ENCODE assay signal across 24 mouse cellular contexts in the genomic region with DNA sequence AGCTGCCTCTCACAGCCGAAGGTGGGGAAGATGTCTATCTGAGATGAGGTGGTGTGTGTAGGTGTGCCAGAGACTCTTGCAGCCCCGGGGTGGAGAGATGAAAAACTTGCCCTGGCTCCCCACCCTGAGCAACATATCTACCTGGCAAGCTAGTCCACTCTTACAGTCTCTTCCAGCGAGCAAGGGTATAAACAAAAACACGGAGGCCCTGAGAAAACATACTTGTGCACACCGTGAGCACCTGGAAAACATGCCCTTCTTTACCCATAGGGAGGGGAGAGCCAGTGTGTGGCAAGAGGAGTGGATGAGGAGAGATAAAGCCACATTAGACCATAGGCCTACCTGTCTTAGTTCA. TPM values are rescaled to one million over a fixed set of nuclear protein-coding genes. Genes with fewer than 3 reads are reported as not detected.
A peak's percentile ranks its signal among the peaks of the same experiment; 100 is the strongest.
DNase-seq lines count a peak whose midpoint lies in the region; ATAC-seq and TF ChIP-seq lines count a peak whose summit lies in the region.
"Had no signal": no experiment of that assay in that cellular context is flagged by ENCODE, and none has a peak within 500 bp of the region (broad histone marks: within the 10 kb centered on the region; RNA-seq: fewer than 3 reads in every experiment).

No protein-coding gene starts in this region.

- TF ChIP-seq RAD21 in CH12.LX (IDR thresholded peaks at IDR 0.05; ENCODE audit: low read depth, low read length): no peak

- no peak overlapping the region for H3K4me2 ChIP-seq in heart, embryonic 16.5 days (ENCODE audit: low read depth, low read length)
- no peak overlapping the region for H3K4me2 ChIP-seq in midbrain, embryonic 11.5 days
- peak overlapping the region; percentile 95 for H3K4me2 ChIP-seq in CH12.LX (ENCODE audit: insufficient read depth, low read depth, poor library complexity, severe bottlenecking)
- H3K4me2 ChIP-seq in neural tube, embryonic 13.5 days: 0 out of 2 replicates have a peak overlapping the region, but pooled peaks have one; percentile 4
- H3K4me2 ChIP-seq in kidney, embryonic 14.5 days (replicated peaks; ENCODE audit: low read depth, low read length): no peak overlapping the region
- H3K4me2 ChIP-seq: embryonic facial prominence, embryonic 15.5 days; heart, embryonic 11.5 days; heart, embryonic 15.5 days had no signal

- H3K4me3 ChIP-seq in heart, embryonic 16.5 days (ENCODE audit: low read length): no peak overlapping the region
- H3K4me3 ChIP-seq in midbrain, embryonic 11.5 days (ENCODE audit: low read depth, low read length): no peak overlapping the region
- H3K4me3 ChIP-seq in midbrain, embryonic 10.5 days: no peak overlapping the region
- peak overlapping the region in 1 of 3 experiments; percentile 37 for H3K4me3 ChIP-seq in CH12.LX (replicated peaks in 1 of 3; ENCODE audit: low read depth in 2 of 3, low read length in 2 of 3, poor library complexity in 1 of 3)
- H3K4me3 ChIP-seq in neural tube, embryonic 13.5 days: no peak overlapping the region
- H3K4me3 ChIP-seq in kidney, embryonic 14.5 days (ENCODE audit: low read length): no peak overlapping the region
- H3K4me3 ChIP-seq: embryonic facial prominence, embryonic 15.5 days; erythroblast, embryonic 14.5 days; forebrain, embryonic 10.5 days; heart, embryonic 15.5 days had no signal

- ATAC-seq in heart, embryonic 16.5 days (replicated peaks; ENCODE audit: extremely low read depth, insufficient read depth, low FRiP score): peak; percentile 56
- ATAC-seq in midbrain, embryonic 11.5 days (ENCODE audit: low FRiP score): no peak
- ATAC-seq in neural tube, embryonic 13.5 days (ENCODE audit: low read depth): no peak; the same call in 1 of the 2 replicates
- ATAC-seq in kidney, embryonic 14.5 days (ENCODE audit: low FRiP score, low TSS enrichment): no peak
- ATAC-seq: forebrain, embryonic 14.5 days; hindbrain, postnatal 0 days had no signal

- no peaks in the 10 kb centered on the region for H3K27me3 ChIP-seq in heart, embryonic 16.5 days (ENCODE audit: control insufficient read depth, insufficient read depth, low read length)
- H3K27me3 ChIP-seq in midbrain, embryonic 11.5 days (ENCODE audit: control insufficient read depth, insufficient read depth, low read length): no peaks in the 10 kb centered on the region
- H3K27me3 ChIP-seq in midbrain, embryonic 10.5 days (ENCODE audit: low read depth, poor library complexity, severe bottlenecking): no peaks in the 10 kb centered on the region
- no peaks in the 10 kb centered on the region for H3K27me3 ChIP-seq in CH12.LX (replicated peaks)
- no peaks in the 10 kb centered on the region for H3K27me3 ChIP-seq in neural tube, embryonic 13.5 days
- H3K27me3 ChIP-seq in kidney, embryonic 14.5 days (ENCODE audit: control insufficient read depth, insufficient read depth, low read length): no peaks in the 10 kb centered on the region
- H3K27me3 ChIP-seq: embryonic facial prominence, embryonic 15.5 days; heart, embryonic 15.5 days had no signal

- no peak overlapping the region for H3K27ac ChIP-seq in heart, embryonic 16.5 days (ENCODE audit: low read length)
- H3K27ac ChIP-seq in midbrain, embryonic 11.5 days (ENCODE audit: low read depth, low read length): no peak overlapping the region
- H3K27ac ChIP-seq in midbrain, embryonic 10.5 days (replicated peaks): no peak overlapping the region
- H3K27ac ChIP-seq in CH12.LX (ENCODE audit: insufficient read depth, low read depth): no peak overlapping the region
- no peak overlapping the region for H3K27ac ChIP-seq in neural tube, embryonic 13.5 days (replicated peaks)
- no peak overlapping the region for H3K27ac ChIP-seq in kidney, embryonic 14.5 days (ENCODE audit: low read depth, low read length)
- H3K27ac ChIP-seq: embryonic facial prominence, embryonic 15.5 days; forebrain, embryonic 10.5 days; heart, embryonic 15.5 days; hindbrain, postnatal 0 days had no signal

- peaks cover 37% of the 10 kb centered on the region for H3K4me1 ChIP-seq in heart, embryonic 16.5 days (ENCODE audit: control insufficient read depth, insufficient read depth, low read length)
- peaks cover 3% of the 10 kb centered on the region; the same call in 1 of the 2 replicates for H3K4me1 ChIP-seq in midbrain, embryonic 11.5 days (ENCODE audit: control insufficient read depth, insufficient read depth, low read length)
- peaks cover 36% of the 10 kb centered on the region for H3K4me1 ChIP-seq in midbrain, embryonic 10.5 days
- H3K4me1 ChIP-seq in CH12.LX (ENCODE audit: control insufficient read depth in 1 of 2, insufficient read depth in 2 of 2): peaks cover 4 to 71% of the 10 kb centered on the region in 2 experiments
- H3K4me1 ChIP-seq in neural tube, embryonic 13.5 days (replicated peaks): peaks cover 89% of the 10 kb centered on the region
- peaks cover 8% of the 10 kb centered on the region; the same call in 1 of the 2 replicates for H3K4me1 ChIP-seq in kidney, embryonic 14.5 days (ENCODE audit: control insufficient read depth, insufficient read depth, low read length)

- 78% methylated on average over 5 of the region's 5 CpGs for WGBS in heart, embryonic 16.5 days
- 91% methylated on average over 5 of the region's 5 CpGs for WGBS in midbrain, embryonic 11.5 days
- WGBS in midbrain, embryonic 10.5 days: 88% methylated on average over 5 of the region's 5 CpGs
- 93% methylated on average over 5 of the region's 5 CpGs for WGBS in neural tube, embryonic 13.5 days
- 88% methylated on average over 5 of the region's 5 CpGs for whole genome bisulfite sequencing in kidney, embryonic 14.5 days

- peaks cover 13% of the 10 kb centered on the region for H3K79me2 ChIP-seq in CH12.LX (replicated peaks; ENCODE audit: control insufficient read depth, extremely low read depth, insufficient read depth, poor library complexity, severe bottlenecking)

- in situ Hi-C loops in CH12.LX (cut with MboI; ENCODE audit: low pct_ligation_motif_present, low pct_unique_long_range_greater_than_20kb, low sequenced_read_pairs): loop anchor here (25.0 kb wide), 1 partner anchor 1095 kb away; no protein-coding TSS in a partner anchor

- H3K9me3 ChIP-seq in heart, embryonic 16.5 days (replicated peaks; ENCODE audit: control insufficient read depth, low read length): no peaks in the 10 kb centered on the region
- H3K9me3 ChIP-seq in midbrain, embryonic 11.5 days (ENCODE audit: control insufficient read depth, low read length): no peaks in the 10 kb centered on the region
- no peaks in the 10 kb centered on the region for H3K9me3 ChIP-seq in midbrain, embryonic 10.5 days (replicated peaks)
- no peaks in the 10 kb centered on the region for H3K9me3 ChIP-seq in CH12.LX (replicated peaks; ENCODE audit: low read length)
- no peaks in the 10 kb centered on the region for H3K9me3 ChIP-seq in neural tube, embryonic 13.5 days
- no peaks in the 10 kb centered on the region for H3K9me3 ChIP-seq in kidney, embryonic 14.5 days (ENCODE audit: control insufficient read depth, low read length)
- H3K9me3 ChIP-seq: embryonic facial prominence, embryonic 15.5 days; forebrain, embryonic 10.5 days; G1E; heart, embryonic 15.5 days had no signal

- intact Hi-C loops in heart, postnatal 36 days (cut with DNase I): no loop called here

- no peak for DNase-seq in heart, postnatal 36 days
- peak; percentile 51 for DNase-seq in midbrain, embryonic 11.5 days (ENCODE audit: low spot score, missing footprints)
- no peak for DNase-seq in midbrain, embryonic 10.5 days (ENCODE audit: low spot score)
- DNase-seq in CH12.LX (ENCODE audit: extremely low read depth): no peak
- no peak for DNase-seq in retina, embryonic 14.5 days (ENCODE audit: low spot score)
- DNase-seq: adrenal gland, adult 8-10 months; adrenal gland, postnatal 36 days; cerebellum, adult 2 months; cerebellum, postnatal 14 days; embryo, embryonic 11 days; gastrocnemius, postnatal 36 days; heart, adult 18-20 months had no signal

- dilution Hi-C loops in CH12.LX (cut with MboI; ENCODE audit: extremely low pct_ligation_motif_present, extremely low pct_unique_long_range_greater_than_20kb, low sequenced_read_pairs): no loop called here

- no peak for TF ChIP-seq POLR2A in CH12.LX (IDR thresholded peaks at IDR 0.05; ENCODE audit: low read depth, low read length)

- TF ChIP-seq EP300 in CH12.LX (IDR thresholded peaks at IDR 0.05; ENCODE audit: low read length): no peak

- TF ChIP-seq CTCF in CH12.LX (conservative IDR thresholded peaks at IDR 0.05 in 1 of 2, IDR thresholded peaks at IDR 0.05 in 1 of 2; ENCODE audit: low read depth in 2 of 2, low read length in 2 of 2): no peak

- peaks cover 5% of the 10 kb centered on the region for H3K36me3 ChIP-seq in heart, embryonic 16.5 days (ENCODE audit: control insufficient read depth, insufficient read depth)
- H3K36me3 ChIP-seq in midbrain, embryonic 11.5 days (ENCODE audit: control insufficient read depth, insufficient read depth, low read length): peaks cover 6% of the 10 kb centered on the region; the same call in 1 of the 2 replicates
- H3K36me3 ChIP-seq in midbrain, embryonic 10.5 days: peaks cover 84% of the 10 kb centered on the region
- H3K36me3 ChIP-seq in CH12.LX (replicated peaks in 1 of 2; ENCODE audit: control insufficient read depth in 1 of 2, insufficient read depth in 1 of 2, low read length in 1 of 2): peaks cover 5 to 53% of the 10 kb centered on the region in 2 experiments
- peaks cover 59% of the 10 kb centered on the region for H3K36me3 ChIP-seq in neural tube, embryonic 13.5 days
- H3K36me3 ChIP-seq in kidney, embryonic 14.5 days (ENCODE audit: control insufficient read depth, insufficient read depth, low read length): peaks cover 27% of the 10 kb centered on the region; the same call in 1 of the 2 replicates
- H3K36me3 ChIP-seq: G1E had no signal

- no peak overlapping the region for H3K9ac ChIP-seq in heart, embryonic 16.5 days (ENCODE audit: low read length)
- H3K9ac ChIP-seq in midbrain, embryonic 11.5 days (ENCODE audit: low read length): no peak overlapping the region
- peak overlapping the region; percentile 45 for H3K9ac ChIP-seq in CH12.LX (ENCODE audit: insufficient read depth, low read depth)
- H3K9ac ChIP-seq in neural tube, embryonic 13.5 days: no peak overlapping the region
- no peak overlapping the region for H3K9ac ChIP-seq in kidney, embryonic 14.5 days (ENCODE audit: low read depth, low read length)
- H3K9ac ChIP-seq: embryonic facial prominence, embryonic 15.5 days; heart, embryonic 15.5 days had no signal

TF ChIP-seq in CH12.LX, 34 proteins besides CTCF, POLR2A, EP300 and RAD21 (continues in another document):
- TF ChIP-seq ZKSCAN1 (IDR thresholded peaks at IDR 0.05; ENCODE audit: borderline replicate concordance, low read depth, low read length): no peak

RNA-seq across cellular contexts. Expression of gene Rgmb, which starts 13.8 kb away (rescaled TPM):
- polyA plus RNA-seq in heart, embryonic 16.5 days (2015; fragmentation: Nextera tagmentation; extraction: Ambion mirVana): 8.5 and 8.9 TPM in 2 replicates
- 10 to 100 TPM; 27.9 to 29.7 TPM for total RNA-seq in heart, postnatal 36 days (2021)
- polyA plus RNA-seq in midbrain, embryonic 11.5 days (2014; fragmentation: Nextera tagmentation; extraction: Ambion mirVana): 72.6 and 73.0 TPM in 2 replicates
- 27.6 and 43.0 TPM in 2 replicates for polyA plus RNA-seq in midbrain, embryonic 10.5 days (2016; fragmentation: Nextera tagmentation; extraction: Ambion mirVana)
- 2.3 and 2.8 TPM in 2 replicates for total RNA-seq in CH12.LX (2012; rRNA removed)
- 1.7 and 2.3 TPM in 2 replicates for total RNA-seq in CH12.LX (2014; rRNA removed)
- polyA plus RNA-seq in CH12.LX (2012; ENCODE audit: insufficient read length, low read depth): 2.6 and 3.0 TPM in 2 replicates
- 88.9 and 89.6 TPM in 2 replicates for polyA plus RNA-seq in neural tube, embryonic 13.5 days (2015; fragmentation: Nextera tagmentation; extraction: Ambion mirVana)
- 12.3 and 16.4 TPM in 2 replicates for polyA plus RNA-seq in kidney, embryonic 14.5 days (2014; fragmentation: Nextera tagmentation; extraction: Ambion mirVana)
- total RNA-seq: common myeloid progenitor, adult 5-6 weeks had no signal
- polyA plus RNA-seq: erythroblast, embryonic 14.5 days; G1E had no signal

Comparison
In these comparisons a context has a peak if more than half of its experiments do, and no peak if none do; other contexts are left out.
1. H3K4me2 ChIP-seq: peak in CH12.LX (single experiment) and neural tube, embryonic 13.5 days (single experiment); none in heart, embryonic 16.5 days (single experiment), midbrain, embryonic 11.5 days (single experiment) and kidney, embryonic 14.5 days (single experiment).